Mouse (Mus musculus) kidney, postnatal 0 days (tissue): ENCODE measurements around the gene Tpcn2. TPM values are rescaled to one million over a fixed set of nuclear protein-coding genes. Genes with fewer than 3 reads are reported as not detected.
A peak's percentile ranks its signal among the peaks of the same experiment; 100 is the strongest.

Source experiments
- ATAC-seq: fragments of 200-750 bp; cut with Nextera tagmentation; replicated peaks from 2 replicates; pipeline ENCODE4 v1.8.0; 2017; ENCODE audit warnings: low read depth, moderate number of reproducible peaks, moderate TSS enrichment, moderate library complexity; ENCODE audit not compliant: low FRiP score
- DNase-seq: peaks from one replicate; pipeline ENCODE4 v3.0.0-alpha.2; 2016; ENCODE audit warnings: low spot score
- H3K27ac ChIP-seq: fragments of 300-500 bp; sonication (generic); 2 replicates; pipeline ENCODE4 v1.5.1; 2014; ENCODE audit warnings: mild to moderate bottlenecking
- H3K27me3 ChIP-seq: fragments of 300-500 bp; sonication (generic); 2 replicates; pipeline ENCODE4 v1.6.1; 2014; ENCODE audit warnings: low read length, mixed read lengths; ENCODE audit not compliant: insufficient read depth
- H3K36me3 ChIP-seq: fragments of 300-500 bp; sonication (generic); 2 replicates; pipeline ENCODE4 v1.6.1; 2014; ENCODE audit warnings: low read length, mixed read lengths; ENCODE audit not compliant: insufficient read depth
- H3K4me1 ChIP-seq: fragments of 300-500 bp; sonication (generic); replicated peaks from 2 replicates; pipeline ENCODE4 v1.6.1; 2014; ENCODE audit warnings: antibody characterized with exemption, low read length, mixed read lengths; ENCODE audit not compliant: insufficient read depth
- H3K4me2 ChIP-seq: fragments of 300-500 bp; sonication (generic); 2 replicates; pipeline ENCODE4 v1.6.1; 2014; ENCODE audit warnings: mild to moderate bottlenecking, low read length, moderate library complexity, mixed read lengths
- H3K4me3 ChIP-seq: fragments of 300-500 bp; sonication (generic); replicated peaks from 2 replicates; pipeline ENCODE4 v1.5.1; 2014; ENCODE audit warnings: low read depth, low read length
- H3K9ac ChIP-seq: fragments of 300-500 bp; sonication (generic); 2 replicates; pipeline ENCODE4 v1.6.1; 2014; ENCODE audit warnings: low read depth, low read length
- H3K9me3 ChIP-seq: fragments of 300-500 bp; sonication (generic); replicated peaks from 2 replicates; pipeline ENCODE4 v1.6.1; 2016; ENCODE audit warnings: low read length, inconsistent platforms, mixed read lengths
- CTCF ChIP-seq: IDR thresholded peaks from 2 replicates; pipeline ENCODE4 v1.5.1; 2016; ENCODE audit warnings: antibody characterized with exemption, low read depth, mild to moderate bottlenecking, moderate library complexity
- WGBS: fragments of 180-500 bp; shearing (Covaris S2); extraction: QIAGEN DNeasy Blood & Tissue Kit; methylation state at CpG from one replicate; pipeline ENCODE4 v1.1.7; 2014; 5-methylcytosine and 5-hydroxymethylcytosine counted together
- polyA plus RNA-seq: library from polyadenylated mRNA; unstranded; fragments of >200 nt; fragmentation: Nextera tagmentation; extraction: Ambion mirVana; gene quantifications from 2 replicates; pipeline ENCODE4 v1.2.1, GENCODE M21; 2015

The Tpcn2 gene
- polyA plus RNA-seq, 1 experiment from 2014 or later = 7.7 TPM

DNA sequence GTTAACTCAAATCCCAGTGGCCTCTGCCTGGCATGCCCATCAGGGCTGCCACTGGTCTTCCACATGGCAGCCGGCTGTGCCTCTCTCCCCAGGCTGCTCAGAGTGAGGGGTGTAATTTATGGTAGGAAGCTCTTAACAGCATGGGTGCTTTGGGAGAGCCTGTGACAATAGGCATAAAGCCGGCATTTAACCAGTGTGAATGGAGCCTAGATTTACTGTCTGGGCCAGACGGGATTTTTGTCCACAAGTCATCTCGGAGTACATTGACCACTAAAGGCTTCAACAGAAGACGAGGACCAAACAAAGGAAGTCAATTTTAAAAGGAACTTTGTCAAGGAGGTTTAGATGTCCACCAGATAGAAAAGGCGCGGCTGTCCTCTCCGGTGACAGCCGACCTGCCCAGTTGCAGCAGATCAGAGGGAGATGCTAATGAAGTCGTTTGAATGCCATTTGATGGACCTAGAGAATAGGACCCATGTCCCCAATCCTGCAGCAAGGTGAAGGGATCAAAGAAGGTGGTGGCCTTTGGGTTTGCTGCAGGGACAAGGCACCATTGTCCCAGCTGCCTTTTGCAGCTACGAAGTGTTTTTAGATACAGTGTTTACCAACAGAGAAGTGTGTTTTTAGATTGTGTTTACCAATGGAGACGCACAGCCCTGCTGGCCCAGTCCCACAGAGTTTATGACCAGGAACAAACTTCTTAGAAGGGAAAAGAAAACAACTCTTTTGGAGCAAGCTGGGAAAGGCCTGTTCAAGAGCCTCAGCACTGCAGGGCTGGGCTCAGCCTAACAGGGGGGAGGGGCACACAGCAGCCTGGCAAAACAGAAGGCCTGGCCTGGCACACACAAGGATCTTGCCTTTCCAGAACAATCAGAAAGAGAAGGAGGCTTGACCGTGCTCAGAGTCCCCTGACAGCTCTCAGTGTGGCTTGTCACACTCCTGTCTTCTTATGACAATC lies 124.2 kb downstream of the Tpcn2 start:
- H3K4me1 ChIP-seq = peaks cover 17% of the 10 kb centered on the region; the same call in 1 of the 2 replicates
- H3K9me3 ChIP-seq = no peaks in the 10 kb centered on the region
- 30% methylated on average over 13 of the region's 13 CpGs for WGBS
- H3K4me2 ChIP-seq = no peak overlapping the region
- peak overlapping the region; percentile 78 for H3K27ac ChIP-seq
- peak; percentile 77 for ATAC-seq
- H3K9ac ChIP-seq = no peak overlapping the region
- peak; percentile 90 for DNase-seq
- TF ChIP-seq CTCF = no peak
- no peak overlapping the region for H3K4me3 ChIP-seq
- H3K27me3 ChIP-seq = no peaks in the 10 kb centered on the region
- no peaks in the 10 kb centered on the region for H3K36me3 ChIP-seq

DNA sequence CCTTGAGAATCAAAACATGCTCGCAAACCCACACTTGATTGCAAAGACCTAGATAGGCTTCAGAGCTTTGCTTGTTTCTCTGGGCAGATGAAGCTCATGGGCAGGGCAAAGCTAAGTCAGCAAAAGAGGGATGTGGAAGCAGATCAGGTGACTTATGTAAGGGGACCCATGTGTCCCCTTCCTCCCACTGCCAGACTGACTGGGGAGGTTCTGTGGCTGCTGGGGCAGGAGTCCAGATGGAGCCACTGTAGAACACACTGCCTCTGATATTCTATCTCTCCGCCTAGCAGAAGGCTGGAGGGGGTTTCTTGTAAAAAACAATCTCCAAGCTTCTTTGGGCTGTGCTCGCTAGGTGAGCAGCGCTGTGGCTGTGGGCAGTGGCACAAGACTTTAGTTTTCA lies 128.1 kb downstream of the Tpcn2 start:
- peak; percentile 62 for DNase-seq
- H3K27ac ChIP-seq = no peak overlapping the region
- H3K9me3 ChIP-seq = no peaks in the 10 kb centered on the region
- TF ChIP-seq CTCF = no peak
- no peak overlapping the region for H3K4me2 ChIP-seq
- no peak for ATAC-seq
- H3K27me3 ChIP-seq = no peaks in the 10 kb centered on the region
- H3K36me3 ChIP-seq = no peaks in the 10 kb centered on the region
- H3K9ac ChIP-seq = no peak overlapping the region
- no peak overlapping the region for H3K4me3 ChIP-seq
- peaks cover 17% of the 10 kb centered on the region; the same call in 1 of the 2 replicates for H3K4me1 ChIP-seq
- WGBS = 70% methylated on average over 4 of the region's 4 CpGs

DNA sequence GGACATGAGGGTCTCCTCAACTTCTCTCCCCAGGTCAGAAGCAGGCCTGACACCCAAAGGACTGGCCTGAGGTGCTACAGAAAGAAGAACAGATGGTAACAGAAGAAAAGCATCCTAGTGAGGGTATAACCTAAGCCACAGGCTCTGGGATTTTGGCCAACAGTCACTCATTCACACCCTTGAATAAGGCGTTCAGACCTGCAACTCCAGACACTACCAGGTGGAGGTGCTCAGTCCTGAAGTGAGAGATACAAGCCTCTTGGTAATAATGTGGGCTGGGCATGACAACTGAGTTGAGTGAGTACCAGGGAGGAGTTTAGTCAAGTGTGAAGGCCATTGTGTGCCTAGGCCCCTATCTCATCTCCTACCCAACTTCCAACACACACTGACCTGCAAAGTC lies 129.7 kb downstream of the Tpcn2 start:
- no peak for ATAC-seq
- no peak; the same call in 1 of the 2 replicates for TF ChIP-seq CTCF
- H3K27me3 ChIP-seq = no peaks in the 10 kb centered on the region
- no peaks in the 10 kb centered on the region for H3K36me3 ChIP-seq
- H3K9me3 ChIP-seq = no peaks in the 10 kb centered on the region
- peaks cover 3% of the 10 kb centered on the region; the same call in 1 of the 2 replicates for H3K4me1 ChIP-seq
- no peak overlapping the region for H3K27ac ChIP-seq
- H3K4me2 ChIP-seq = no peak overlapping the region
- no peak for DNase-seq
- H3K4me3 ChIP-seq = no peak overlapping the region
- no peak overlapping the region for H3K9ac ChIP-seq
- 78% methylated on average over 1 of the region's 1 CpGs for WGBS

DNA sequence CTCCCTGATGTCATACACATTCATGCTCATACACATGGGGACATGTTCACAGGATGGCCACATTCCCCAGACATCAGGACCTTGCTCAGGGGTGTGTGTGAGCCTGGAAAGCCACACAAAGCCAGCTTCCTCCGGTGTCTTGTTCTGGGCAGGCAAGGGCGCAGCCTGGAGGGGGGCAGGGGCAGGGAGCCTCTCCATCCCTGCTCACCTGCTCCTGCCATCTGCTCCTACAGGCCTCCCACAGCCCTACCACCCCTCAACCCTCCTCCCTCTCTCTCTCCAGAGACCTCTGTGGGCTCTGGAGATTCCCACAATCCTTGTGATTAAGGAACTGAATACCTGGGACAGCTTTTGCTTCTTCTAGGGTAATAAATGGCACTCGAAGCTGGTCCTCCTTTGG lies 132.0 kb downstream of the Tpcn2 start:
- ATAC-seq (no peak), DNase-seq (no peak)
- no peak for TF ChIP-seq CTCF
- Histone ChIP-seq H3K27me3 (no peaks in the 10 kb centered on the region), H3K4me2 (no peak overlapping the region), H3K4me1 (no peaks in the 10 kb centered on the region), H3K9ac (no peak overlapping the region), H3K9me3 (no peaks in the 10 kb centered on the region), H3K27ac (no peak overlapping the region), H3K36me3 (no peaks in the 10 kb centered on the region), H3K4me3 (no peak overlapping the region)
- WGBS = 83% methylated on average over 3 of the region's 3 CpGs

DNA sequence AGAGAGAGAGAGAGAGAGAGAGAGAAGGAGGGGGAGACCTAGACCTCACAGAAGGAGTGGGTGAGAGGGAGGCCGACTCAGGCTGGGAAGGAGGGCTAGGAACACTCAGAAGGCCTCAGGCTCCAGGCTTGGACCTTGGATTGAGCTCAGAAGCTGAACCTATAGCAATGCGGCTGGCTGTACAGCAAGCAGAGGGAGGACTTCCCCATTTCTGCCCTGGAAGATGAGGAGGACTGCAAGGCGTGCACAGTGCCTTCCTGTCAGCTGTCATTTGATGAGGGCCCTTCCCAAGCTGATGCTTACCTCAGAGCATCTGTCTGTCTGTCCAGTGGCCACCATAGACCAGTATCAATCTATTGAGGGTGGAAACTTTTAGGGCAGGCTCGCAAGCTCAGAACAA lies 134.9 kb downstream of the Tpcn2 start:
- H3K9ac ChIP-seq = no peak overlapping the region
- no peaks in the 10 kb centered on the region for H3K9me3 ChIP-seq
- no peak for TF ChIP-seq CTCF
- DNase-seq = no peak
- H3K4me3 ChIP-seq = no peak overlapping the region
- no peak for ATAC-seq
- H3K36me3 ChIP-seq = no peaks in the 10 kb centered on the region
- H3K4me2 ChIP-seq = no peak overlapping the region
- no peak overlapping the region for H3K27ac ChIP-seq
- no peaks in the 10 kb centered on the region for H3K4me1 ChIP-seq
- WGBS = 78% methylated on average over 4 of the region's 4 CpGs
- no peaks in the 10 kb centered on the region for H3K27me3 ChIP-seq

DNA sequence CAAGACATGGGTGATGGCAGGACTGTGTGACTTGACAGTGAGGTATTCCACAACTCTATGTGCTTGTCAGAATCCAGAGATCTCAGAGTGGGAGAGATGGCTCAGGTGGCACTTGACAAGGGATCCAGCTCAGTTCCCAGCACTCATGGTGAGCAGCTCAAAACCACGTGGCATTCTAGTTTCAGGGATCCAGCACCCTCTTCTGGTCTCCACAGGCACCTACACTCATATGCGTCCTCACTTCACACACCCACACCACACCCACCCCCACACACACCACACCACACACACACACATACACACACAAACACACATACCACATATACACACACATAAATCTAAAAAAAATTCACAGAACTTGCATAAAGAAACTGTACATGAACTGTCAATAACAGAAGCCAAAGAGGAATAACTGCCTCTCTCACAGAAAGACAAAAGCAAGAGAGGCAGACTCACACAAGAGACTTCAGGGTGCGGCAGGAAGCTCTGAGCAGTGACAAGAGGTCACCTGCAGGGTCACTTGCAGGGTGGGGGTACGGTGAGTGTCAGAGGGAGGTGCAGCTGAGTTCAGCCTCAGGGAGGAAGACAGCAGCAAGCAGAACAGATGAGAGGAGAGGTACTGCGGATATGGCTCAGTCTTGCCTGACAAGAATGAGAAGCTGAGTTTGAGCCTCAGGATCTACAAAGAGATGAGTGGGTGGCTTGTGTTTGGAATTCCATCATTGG lies 135.7 kb downstream of the Tpcn2 start:
- no peaks in the 10 kb centered on the region for H3K27me3 ChIP-seq
- ATAC-seq = no peak
- H3K27ac ChIP-seq = no peak overlapping the region
- no peak for DNase-seq
- no peak overlapping the region for H3K9ac ChIP-seq
- no peak overlapping the region for H3K4me3 ChIP-seq
- H3K36me3 ChIP-seq = no peaks in the 10 kb centered on the region
- TF ChIP-seq CTCF = no peak
- H3K9me3 ChIP-seq = no peaks in the 10 kb centered on the region
- WGBS = 82% methylated on average over 5 of the region's 5 CpGs
- no peak overlapping the region for H3K4me2 ChIP-seq
- H3K4me1 ChIP-seq = no peaks in the 10 kb centered on the region
